Mouse (Mus musculus): Measurements from ENCODE around the gene Mat2b. TPM values are rescaled to one million over a fixed set of nuclear protein-coding genes. Genes with fewer than 3 reads are reported as not detected.

Gene Mat2b
- polyA plus RNA-seq, 1 experiment from 2014 or later, result 77.5 TPM

- ATAC-seq, result no peak
- Histone ChIP-seq H3K27ac (no peak overlapping the region), H3K9me3 (no peaks in the 10 kb centered on the region), H3K27me3 (no peaks in the 10 kb centered on the region), H3K4me1 (replicated peaks) (no peaks in the 10 kb centered on the region), H3K9ac (replicated peaks) (no peak overlapping the region), H3K4me2 (replicated peaks) (no peak overlapping the region), H3K4me3 (replicated peaks) (no peak overlapping the region), H3K36me3 (no peaks in the 10 kb centered on the region)
- WGBS, result 72% methylated on average over 2 of the region's 2 CpGs
Measured at GRCm38 (mm10) chr11:40647246-40647645, 47.8 kb downstream of the Mat2b start.

Other genes starting within 250 kb of the Mat2b start
- gene Hmmr, start 38.2 kb upstream of the Mat2b start, polyA plus RNA-seq (2015; fragmentation: Nextera tagmentation; extraction: Ambion mirVana), result 19.2 TPM in 2 replicates
- gene Nudcd2, start 38.5 kb upstream of the Mat2b start, polyA plus RNA-seq (2015; fragmentation: Nextera tagmentation; extraction: Ambion mirVana), result 90.0 and 90.3 TPM in 2 replicates
- 34.4 and 34.9 TPM in 2 replicates for gene Ccng1, start 60.1 kb upstream of the Mat2b start, polyA plus RNA-seq (2015; fragmentation: Nextera tagmentation; extraction: Ambion mirVana)